Mouse (Mus musculus) CH12.LX (cell line): Measurements from ENCODE around the gene Mybpc1. TPM values are rescaled to one million over a fixed set of nuclear protein-coding genes. Genes with fewer than 3 reads are reported as not detected.

Experiments used
- DNase-seq: peaks from one replicate; pipeline ENCODE4 v3.0.0-alpha.2; 2013; ENCODE audit errors: extremely low read depth
- H3K27ac ChIP-seq: 2 replicates; pipeline ENCODE4 v1.5.1; 2012; ENCODE audit warnings: low read depth, mild to moderate bottlenecking, control low read depth, moderate library complexity; ENCODE audit not compliant: insufficient read depth
- H3K27me3 ChIP-seq: replicated peaks from 2 replicates; pipeline ENCODE3; 2012; ENCODE audit warnings: inconsistent platforms
- H3K36me3 ChIP-seq, 2 experiments: replicated peaks in 1 of 2; 2 replicates each; pipeline versions ENCODE3 to v1.6.1; 2012; ENCODE audit warnings: inconsistent platforms in 1 of 2, low read length in 1 of 2, mild to moderate bottlenecking in 1 of 2, mixed read lengths in 1 of 2, moderate library complexity in 1 of 2; ENCODE audit not compliant: control insufficient read depth in 1 of 2, insufficient read depth in 1 of 2
- H3K4me1 ChIP-seq, 2 experiments: 2 replicates each; pipeline ENCODE4 v1.6.1; 2012; ENCODE audit warnings: inconsistent platforms in 1 of 2, moderate library complexity in 1 of 2; ENCODE audit not compliant: insufficient read depth in 2 of 2, control insufficient read depth in 1 of 2
- H3K4me2 ChIP-seq: 2 replicates; pipeline ENCODE4 v1.6.1; 2012; ENCODE audit warnings: low read depth, mild to moderate bottlenecking, control low read depth; ENCODE audit not compliant: poor library complexity, insufficient read depth, severe bottlenecking
- H3K4me3 ChIP-seq, 3 experiments: fragments of 150-350 bp in 1 of 3; sonication (generic) in 1 of 3; replicated peaks in 1 of 3; 2 replicates each; pipeline versions ENCODE3 to v1.5.1; 2011 to 2012; ENCODE audit warnings: low read depth in 2 of 3, low read length in 2 of 3, mild to moderate bottlenecking in 2 of 3, moderate library complexity in 2 of 3, control low read depth in 1 of 3, improper control_type of control experiment in 1 of 3, inconsistent platforms in 1 of 3, mixed read lengths in 1 of 3; ENCODE audit not compliant: poor library complexity in 1 of 3
- H3K79me2 ChIP-seq: replicated peaks from 2 replicates; pipeline ENCODE4 v1.6.1; 2012; ENCODE audit warnings: mild to moderate bottlenecking, moderate library complexity; ENCODE audit not compliant: control insufficient read depth, poor library complexity, insufficient read depth, severe bottlenecking; ENCODE audit errors: extremely low read depth
- H3K9ac ChIP-seq: 2 replicates; pipeline ENCODE4 v1.6.1; 2012; ENCODE audit warnings: low read depth, mild to moderate bottlenecking, control low read depth, moderate library complexity; ENCODE audit not compliant: insufficient read depth
- H3K9me3 ChIP-seq: replicated peaks from 2 replicates; pipeline ENCODE3; 2012; ENCODE audit warnings: low read length, inconsistent platforms, mixed read lengths
- BHLHE40 ChIP-seq: IDR thresholded peaks from 2 replicates; pipeline ENCODE4 v1.6.1; 2011; ENCODE audit warnings: mild to moderate bottlenecking, low read depth, low read length, improper control_type of control experiment
- CTCF ChIP-seq, 2 experiments: IDR thresholded peaks in 1 of 2; conservative IDR thresholded peaks in 1 of 2; 2 replicates each; pipeline ENCODE4 v1.5.1; 2011 to 2012; ENCODE audit warnings: low read depth in 2 of 2, low read length in 2 of 2, improper control_type of control experiment in 1 of 2, inconsistent platforms in 1 of 2, mild to moderate bottlenecking in 1 of 2, moderate library complexity in 1 of 2
- HCFC1 ChIP-seq: IDR thresholded peaks from 2 replicates; pipeline ENCODE4 v1.6.1; 2012; ENCODE audit warnings: low read depth, mild to moderate bottlenecking, inconsistent platforms, low read length, improper control_type of control experiment
- JUND ChIP-seq: conservative IDR thresholded peaks from 2 replicates; pipeline ENCODE4 v1.6.1; 2011; ENCODE audit warnings: low read depth, low read length, improper control_type of control experiment
- KAT2A ChIP-seq: IDR thresholded peaks from 2 replicates; pipeline ENCODE4 v1.6.1; 2012; ENCODE audit warnings: low read length, improper control_type of control experiment, inconsistent platforms; ENCODE audit not compliant: insufficient replicate concordance
- MAX ChIP-seq: IDR thresholded peaks from 2 replicates; pipeline ENCODE4 v1.6.1; 2011; ENCODE audit warnings: low read length, improper control_type of control experiment
- MAZ ChIP-seq: IDR thresholded peaks from 2 replicates; pipeline ENCODE4 v1.6.1; 2012; ENCODE audit warnings: low read depth, mild to moderate bottlenecking, inconsistent platforms, low read length, improper control_type of control experiment, moderate library complexity
- MYC ChIP-seq: IDR thresholded peaks from 2 replicates; pipeline ENCODE4 v1.6.1; 2011; ENCODE audit warnings: low read depth, mild to moderate bottlenecking, improper control_type of control experiment, low read length
- NRF1 ChIP-seq: IDR thresholded peaks from 2 replicates; pipeline ENCODE4 v1.6.1; 2014; ENCODE audit warnings: low read depth, mild to moderate bottlenecking, inconsistent platforms, low read length, improper control_type of control experiment, moderate library complexity
- POLR2A ChIP-seq: IDR thresholded peaks from 2 replicates; pipeline ENCODE4 v1.6.1; 2011; ENCODE audit warnings: low read depth, mild to moderate bottlenecking, improper control_type of control experiment, low read length
- RAD21 ChIP-seq: IDR thresholded peaks from 2 replicates; pipeline ENCODE4 v1.6.1; 2011; ENCODE audit warnings: low read depth, mild to moderate bottlenecking, low read length, improper control_type of control experiment, moderate library complexity
- SIN3A ChIP-seq: IDR thresholded peaks from 2 replicates; pipeline ENCODE4 v1.6.1; 2012; ENCODE audit warnings: low read length, improper control_type of control experiment, inconsistent platforms
- SMC3 ChIP-seq: IDR thresholded peaks from 2 replicates; pipeline ENCODE4 v1.6.1; 2011; ENCODE audit warnings: low read depth, low read length, improper control_type of control experiment
- UBTF ChIP-seq: IDR thresholded peaks from 2 replicates; pipeline ENCODE4 v1.6.1; 2012; ENCODE audit warnings: low read depth, mild to moderate bottlenecking, inconsistent platforms, low read length, improper control_type of control experiment, moderate library complexity
- USF1 ChIP-seq: IDR thresholded peaks from 2 replicates; pipeline ENCODE4 v1.6.1; 2014; ENCODE audit warnings: low read depth, mild to moderate bottlenecking, inconsistent platforms, low read length, improper control_type of control experiment
- ZC3H11A ChIP-seq: IDR thresholded peaks from 2 replicates; pipeline ENCODE4 v1.6.1; 2012; ENCODE audit warnings: low read depth, mild to moderate bottlenecking, inconsistent platforms, low read length, improper control_type of control experiment
- dilution Hi-C: fragments of 300-500 bp; cut with MboI; formaldehyde crosslinking; loops from 2 replicates; pipeline ENCODE4 v1.14.3; 2020; ENCODE audit warnings: low sequenced_read_pairs; ENCODE audit not compliant: extremely low pct_unique_long_range_greater_than_20kb, extremely low pct_ligation_motif_present
- in situ Hi-C: fragments of 300-500 bp; cut with MboI; formaldehyde crosslinking; loops from 3 replicates; pipeline ENCODE4 v1.14.3; 2019; ENCODE audit warnings: low sequenced_read_pairs, low pct_ligation_motif_present, low pct_unique_long_range_greater_than_20kb, mixed read lengths
- polyA plus RNA-seq: library from polyadenylated mRNA; unstranded; fragments of >175 nt; gene quantifications from 2 replicates; pipeline ENCODE4 v1.2.1, GENCODE M21; 2012; ENCODE audit warnings: low read depth; ENCODE audit not compliant: insufficient read length
- total RNA-seq, 2 experiments: library from RNA; depleted of rRNA; stranded (reverse); fragments of 300-350 nt in 1 of 2; fragments of >200 nt in 1 of 2; gene quantifications; 2 replicates each; pipeline ENCODE4 v1.2.3; 2012 to 2014

Gene Mybpc1
- total and polyA plus RNA-seq, 3 experiments: not detected

- dilution Hi-C loops (no loop called here), in situ Hi-C loops (no loop called here)
- H3K9ac ChIP-seq: no peak overlapping the region
- H3K36me3 ChIP-seq: no peaks in the 10 kb centered on the region
- H3K79me2 ChIP-seq: no peaks in the 10 kb centered on the region
- no peak overlapping the region for H3K27ac ChIP-seq
- TF ChIP-seq KAT2A (no peak), MAX (no peak), SMC3 (no peak), HCFC1 (no peak), POLR2A (no peak)
- DNase-seq: no peak
- no peak overlapping the region for H3K4me2 ChIP-seq
- H3K4me3 ChIP-seq: no peak overlapping the region
- H3K9me3 ChIP-seq: no peaks in the 10 kb centered on the region
- no peaks in the 10 kb centered on the region for H3K4me1 ChIP-seq
- H3K27me3 ChIP-seq: no peaks in the 10 kb centered on the region
These were observed 19.3 kb upstream of the Mybpc1 start for GRCm38 (mm10) chr10:88624300-88624699.

- Histone ChIP-seq H3K27me3 (no peaks in the 10 kb centered on the region), H3K9me3 (no peaks in the 10 kb centered on the region), H3K27ac (no peak overlapping the region), H3K4me1 (no peaks in the 10 kb centered on the region), H3K4me2 (peak overlapping the region; percentile 71; the same call in 1 of the 2 replicates), H3K9ac (no peak overlapping the region), H3K79me2 (no peaks in the 10 kb centered on the region), H3K36me3 (no peaks in the 10 kb centered on the region), H3K4me3 (no peak overlapping the region)
- DNase-seq: no peak
- dilution Hi-C loops (no loop called here), in situ Hi-C loops (no loop called here)
- no peak for TF ChIP-seq MYC
- peak; percentile 62 for TF ChIP-seq BHLHE40
These were observed 17.7 kb upstream of the Mybpc1 start for GRCm38 (mm10) chr10:88622624-88623023.

GRCm38 (mm10) chr10:88620809-88621208, 15.9 kb upstream of the Mybpc1 start:
- no peaks in the 10 kb centered on the region for H3K4me1 ChIP-seq
- no peaks in the 10 kb centered on the region for H3K9me3 ChIP-seq
- TF ChIP-seq MAZ (no peak), NRF1 (no peak), HCFC1 (no peak), USF1 (no peak), KAT2A (no peak), ZC3H11A (no peak), SIN3A (no peak), UBTF (no peak), JUND (no peak), CTCF (conservative IDR thresholded peaks at IDR 0.05 in 1 of 2, IDR thresholded peaks at IDR 0.05 in 1 of 2; ENCODE audit: low read depth in 2 of 2, low read length in 2 of 2) (peak in 1 of 2 experiments; percentile 32; a peak in 1 of 4 replicates), RAD21 (peak; percentile 30)
- TF ChIP-seq, all 38 proteins: peak for 2
- in situ Hi-C loops (no loop called here), dilution Hi-C loops (no loop called here)
- H3K4me2 ChIP-seq: no peak overlapping the region
- no peak overlapping the region for H3K27ac ChIP-seq
- no peaks in the 10 kb centered on the region for H3K79me2 ChIP-seq
- no peaks in the 10 kb centered on the region for H3K36me3 ChIP-seq
- no peak overlapping the region for H3K4me3 ChIP-seq
- peak; percentile 41 for DNase-seq
- no peaks in the 10 kb centered on the region for H3K27me3 ChIP-seq
- no peak overlapping the region for H3K9ac ChIP-seq
